Mouse (Mus musculus) stomach, postnatal 0 days (tissue): ENCODE measurements around the gene Cgas. TPM values are rescaled to one million over a fixed set of nuclear protein-coding genes. Genes with fewer than 3 reads are reported as not detected.
A peak's percentile ranks its signal among the peaks of the same experiment; 100 is the strongest.

ENCODE experiments used
- ATAC-seq: fragments of 200-750 bp; cut with Nextera tagmentation; 2 replicates; pipeline ENCODE4 v1.8.0; 2017; ENCODE audit not compliant: low FRiP score, low TSS enrichment
- DNase-seq: peaks from one replicate; pipeline ENCODE4 v3.0.0-alpha.2; 2016; ENCODE audit warnings: low spot score
- H3K27ac ChIP-seq: fragments of 300-500 bp; sonication (generic); replicated peaks from 2 replicates; pipeline ENCODE4 v1.5.1; 2014; ENCODE audit warnings: mild to moderate bottlenecking, control low read depth
- H3K27me3 ChIP-seq: fragments of 300-500 bp; sonication (generic); 2 replicates; pipeline ENCODE4 v1.6.1; 2014; ENCODE audit warnings: low read length; ENCODE audit not compliant: control insufficient read depth, insufficient read depth
- H3K36me3 ChIP-seq: fragments of 300-500 bp; sonication (generic); 2 replicates; pipeline ENCODE4 v1.6.1; 2014; ENCODE audit warnings: low read length, mixed read lengths; ENCODE audit not compliant: control insufficient read depth, insufficient read depth
- H3K4me1 ChIP-seq: fragments of 300-500 bp; sonication (generic); replicated peaks from 2 replicates; pipeline ENCODE4 v1.6.1; 2014; ENCODE audit warnings: antibody characterized with exemption; ENCODE audit not compliant: control insufficient read depth, insufficient read depth
- H3K4me2 ChIP-seq: fragments of 300-500 bp; sonication (generic); replicated peaks from 2 replicates; pipeline ENCODE4 v1.6.1; 2014; ENCODE audit warnings: low read depth, mild to moderate bottlenecking, control low read depth, moderate library complexity
- H3K4me3 ChIP-seq: fragments of 300-500 bp; sonication (generic); 2 replicates; pipeline ENCODE4 v1.5.1; 2014; ENCODE audit warnings: low read depth, low read length, control low read depth
- H3K9ac ChIP-seq: fragments of 300-500 bp; sonication (generic); 2 replicates; pipeline ENCODE4 v1.6.1; 2014; ENCODE audit warnings: mild to moderate bottlenecking, low read length, control low read depth, mixed read lengths
- H3K9me3 ChIP-seq: fragments of 300-500 bp; sonication (generic); 2 replicates; pipeline ENCODE4 v1.6.1; 2016; ENCODE audit warnings: low read length; ENCODE audit not compliant: control insufficient read depth
- CTCF ChIP-seq: IDR thresholded peaks from 2 replicates; pipeline ENCODE4 v1.5.1; 2016; ENCODE audit warnings: antibody characterized with exemption, low read depth, mild to moderate bottlenecking, moderate library complexity
- EP300 ChIP-seq: optimal IDR thresholded peaks from 2 replicates; pipeline ENCODE3; 2016; ENCODE audit warnings: antibody characterized with exemption
- WGBS: fragments of 180-500 bp; shearing (Covaris S2); extraction: QIAGEN DNeasy Blood & Tissue Kit; methylation state at CpG from one replicate; pipeline ENCODE4 v1.1.7; 2014; 5-methylcytosine and 5-hydroxymethylcytosine counted together
- polyA plus RNA-seq: library from polyadenylated mRNA; unstranded; fragments of >200 nt; fragmentation: Nextera tagmentation; extraction: Ambion mirVana; gene quantifications from 2 replicates; pipeline ENCODE4 v1.2.1, GENCODE M21; 2015

Gene Cgas
- polyA plus RNA-seq, 1 experiment from 2014 or later: 1.6 TPM

- H3K4me2 ChIP-seq: peak overlapping the region; percentile 64
- no peaks in the 10 kb centered on the region for H3K9me3 ChIP-seq
- 54% methylated on average over 9 of the region's 9 CpGs for WGBS
- TF ChIP-seq CTCF (no peak), EP300 (no peak)
- ATAC-seq (no peak), DNase-seq (no peak)
- H3K4me1 ChIP-seq: 0 out of 2 replicates have a peak, but pooled peaks cover 2% of the 10 kb centered on the region
- H3K27me3 ChIP-seq: no peaks in the 10 kb centered on the region
- no peak overlapping the region for H3K9ac ChIP-seq
- no peaks in the 10 kb centered on the region for H3K36me3 ChIP-seq
- peak overlapping the region; percentile 39; the same call in 1 of the 2 replicates for H3K4me3 ChIP-seq
- H3K27ac ChIP-seq: no peak overlapping the region
These were observed 46.5 kb downstream of the Cgas start for GRCm38 (mm10) chr9:78396517-78396916.

DNA sequence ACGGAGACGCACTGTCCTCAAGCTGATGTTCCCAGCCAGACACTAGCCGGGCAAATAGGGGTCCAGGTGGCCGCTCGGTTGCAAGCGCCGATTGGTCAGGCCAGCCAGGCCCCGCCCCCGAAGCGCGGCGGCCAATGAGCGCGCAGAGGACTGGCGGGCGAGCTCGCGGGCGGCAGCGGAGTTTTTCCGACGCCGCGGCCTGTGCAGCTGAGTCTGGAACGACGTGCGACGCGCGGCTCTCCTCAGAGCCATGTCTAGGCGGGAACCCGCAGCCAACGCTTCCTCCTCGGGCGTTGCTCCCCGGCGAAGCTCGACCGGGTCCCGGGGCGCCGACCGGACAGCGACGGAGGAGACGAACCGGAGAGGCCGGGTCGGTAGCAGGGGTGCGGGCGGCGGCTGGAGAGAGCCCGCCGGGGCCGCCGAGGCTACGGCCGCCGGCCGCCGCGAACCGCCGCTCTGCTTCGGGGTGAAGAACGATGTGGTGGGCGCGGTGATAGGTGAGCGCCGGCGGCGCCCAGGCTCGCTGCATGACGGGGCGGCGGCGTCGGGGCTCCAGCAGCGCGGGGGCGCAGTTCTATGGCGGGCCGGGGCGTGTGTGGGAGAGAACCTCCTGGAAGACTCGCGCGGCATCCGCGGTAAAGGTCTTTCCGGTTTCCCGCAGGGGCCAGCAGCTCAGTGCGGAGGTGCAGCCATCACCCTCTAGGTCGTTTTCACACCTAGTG is 47.2 kb downstream of the Cgas start, which contains the start of gene Ddx43:
Gene Ddx43 (plus strand): TSS at position 148 of the 722 bp plus-strand sequence.
- no peaks in the 10 kb centered on the region for H3K9me3 ChIP-seq
- ATAC-seq: peak; percentile 73
- TF ChIP-seq EP300 (no peak), CTCF (no peak)
- peak within 1 kb of the TSS; percentile 64 for H3K4me2 ChIP-seq
- DNase-seq: peak; percentile 66
- H3K27ac ChIP-seq: no peak within 1 kb of the TSS
- 0 out of 2 replicates have a peak, but pooled peaks cover 2% of the 10 kb centered on the region for H3K4me1 ChIP-seq
- peak within 1 kb of the TSS; percentile 27; the same call in 1 of the 2 replicates for H3K9ac ChIP-seq
- H3K36me3 ChIP-seq: no peaks in the 10 kb centered on the region
- WGBS: 2% methylated on average over 79 of the region's 93 CpGs
- no peaks in the 10 kb centered on the region for H3K27me3 ChIP-seq
- peak within 1 kb of the TSS; percentile 39 for H3K4me3 ChIP-seq

- H3K4me1 ChIP-seq: 0 out of 2 replicates have a peak, but pooled peaks cover 2% of the 10 kb centered on the region
- H3K36me3 ChIP-seq: no peaks in the 10 kb centered on the region
- ATAC-seq: no peak
- no peaks in the 10 kb centered on the region for H3K9me3 ChIP-seq
- H3K9ac ChIP-seq: no peak overlapping the region
- H3K4me2 ChIP-seq: peak overlapping the region; percentile 64; the same call in 1 of the 2 replicates
- TF ChIP-seq CTCF: no peak
- TF ChIP-seq EP300: no peak
- no peak overlapping the region for H3K27ac ChIP-seq
- 24% methylated on average over 11 of the region's 11 CpGs for WGBS
- H3K27me3 ChIP-seq: no peaks in the 10 kb centered on the region
- DNase-seq: no peak
- H3K4me3 ChIP-seq: peak overlapping the region; percentile 39
These were observed 47.8 kb downstream of the Cgas start for GRCm38 (mm10) chr9:78395244-78395629.

- Histone ChIP-seq H3K27me3 (no peaks in the 10 kb centered on the region), H3K9me3 (no peaks in the 10 kb centered on the region), H3K27ac (no peak overlapping the region), H3K9ac (no peak overlapping the region), H3K4me3 (no peak overlapping the region), H3K36me3 (no peaks in the 10 kb centered on the region), H3K4me2 (no peak overlapping the region), H3K4me1 (0 out of 2 replicates have a peak, but pooled peaks cover 2% of the 10 kb centered on the region)
- DNase-seq (no peak), ATAC-seq (no peak)
- WGBS: 65% methylated on average over 7 of the region's 7 CpGs
- TF ChIP-seq CTCF (no peak), EP300 (no peak)
These were observed 48.4 kb downstream of the Cgas start for GRCm38 (mm10) chr9:78394602-78395001.

DNA sequence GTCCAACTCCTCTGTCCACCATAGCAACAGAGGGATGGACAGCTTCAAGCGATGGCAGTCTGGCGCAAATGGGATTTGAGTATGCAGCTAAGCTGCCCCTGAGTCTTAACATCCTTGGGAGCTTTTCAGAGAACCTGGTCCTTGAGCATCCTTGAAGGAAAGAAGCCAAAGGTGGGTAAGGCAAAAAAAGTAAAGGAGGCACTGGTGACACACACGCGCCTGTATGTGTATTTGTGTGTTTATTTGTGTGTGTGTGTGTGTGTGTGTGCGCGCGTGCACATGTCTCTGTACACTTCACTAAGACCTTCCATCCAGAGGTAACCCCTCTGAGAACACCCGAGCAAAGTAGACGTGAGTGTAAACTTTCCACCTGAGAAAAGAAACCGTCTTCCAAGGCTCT is 49.3 kb downstream of the Cgas start:
- TF ChIP-seq CTCF (no peak), EP300 (no peak)
- Histone ChIP-seq H3K4me2 (no peak overlapping the region), H3K27me3 (no peaks in the 10 kb centered on the region), H3K9ac (no peak overlapping the region), H3K27ac (no peak overlapping the region), H3K4me1 (0 out of 2 replicates have a peak, but pooled peaks cover 2% of the 10 kb centered on the region), H3K36me3 (no peaks in the 10 kb centered on the region), H3K4me3 (no peak overlapping the region), H3K9me3 (no peaks in the 10 kb centered on the region)
- ATAC-seq: no peak
- no peak for DNase-seq
- 81% methylated on average over 10 of the region's 10 CpGs for WGBS

- Histone ChIP-seq H3K4me3 (no peak overlapping the region), H3K27me3 (no peaks in the 10 kb centered on the region), H3K27ac (no peak overlapping the region), H3K9me3 (no peaks in the 10 kb centered on the region), H3K9ac (no peak overlapping the region), H3K4me2 (no peak overlapping the region), H3K4me1 (no peaks in the 10 kb centered on the region), H3K36me3 (no peaks in the 10 kb centered on the region)
- ATAC-seq: 0 out of 2 replicates have a peak, but pooled peaks have one; percentile 42
- 34% methylated on average over 5 of the region's 5 CpGs for WGBS
- no peak for TF ChIP-seq EP300
- no peak for TF ChIP-seq CTCF
- no peak for DNase-seq
These were observed 53.1 kb downstream of the Cgas start for GRCm38 (mm10) chr9:78389981-78390380.
